Mouse (Mus musculus): ENCODE measurements at regions not wholly inside any gene's neighbourhood (a gene's known extent, or its start where the extent isn't known, plus 50 kb on each side); places are given as distances from the start of the nearest gene placed in this dataset.

DNA sequence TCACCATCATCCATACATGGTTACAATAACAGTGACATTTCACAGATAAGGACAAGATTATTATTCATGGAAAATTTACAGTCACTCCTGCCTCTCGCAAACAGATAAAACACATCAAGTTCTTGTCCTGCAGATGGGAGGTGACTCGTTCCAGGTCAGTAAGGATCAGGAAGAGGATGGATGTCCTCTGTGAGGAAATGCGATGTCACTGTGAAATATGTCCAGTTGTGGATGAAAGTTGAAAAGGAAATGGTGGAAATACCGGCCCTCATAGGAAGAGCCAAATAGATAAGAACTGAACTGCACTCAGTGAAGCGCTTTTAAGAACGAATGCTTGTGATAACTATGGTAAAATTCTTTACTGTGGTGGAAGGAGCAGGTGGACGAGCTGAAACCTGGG lies 255.8 kb downstream of the Gm11146 start:
- Histone ChIP-seq H3K9ac (replicated peaks) (no peak overlapping the region), H3K27ac (replicated peaks) (no peak overlapping the region), H3K4me1 (no peaks in the 10 kb centered on the region), H3K27me3 (no peaks in the 10 kb centered on the region), H3K4me3 (no peak overlapping the region), H3K9me3 (no peaks in the 10 kb centered on the region), H3K4me2 (replicated peaks) (no peak overlapping the region), H3K36me3 (no peaks in the 10 kb centered on the region)
- 89% methylated on average over 7 of the region's 7 CpGs for WGBS
- ATAC-seq (replicated peaks) = no peak

DNA sequence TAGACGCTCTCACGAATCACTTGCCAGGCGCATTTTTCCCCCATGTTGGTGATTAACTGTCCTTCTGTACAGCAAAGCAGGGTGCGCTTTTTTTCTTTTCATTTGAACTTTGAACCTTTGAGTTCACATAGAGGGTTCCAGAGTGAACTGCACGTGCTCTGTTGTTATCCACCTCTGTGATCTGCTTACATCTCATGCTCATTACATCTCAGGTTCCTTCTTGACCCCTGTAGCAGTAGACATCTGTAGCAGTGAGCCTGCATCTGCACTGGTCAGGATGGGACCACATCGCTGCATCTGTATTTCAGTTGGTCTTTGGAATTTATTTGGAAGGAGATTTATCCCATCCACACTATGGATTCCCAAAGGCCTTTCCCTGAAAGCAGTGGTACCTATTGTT lies 269.6 kb downstream of the Gm11146 start:
- 37% methylated on average over 6 of the region's 6 CpGs for WGBS
- no peaks in the 10 kb centered on the region for H3K36me3 ChIP-seq
- peak overlapping the region; percentile 24 for H3K9ac ChIP-seq (replicated peaks)
- ATAC-seq (replicated peaks) = 0 out of 2 replicates have a peak, but pooled peaks have one; percentile 26
- H3K4me2 ChIP-seq (replicated peaks) = peak overlapping the region; percentile 29
- H3K27ac ChIP-seq (replicated peaks) = peak overlapping the region; percentile 36; the same call in 1 of the 2 replicates
- no peaks in the 10 kb centered on the region for H3K27me3 ChIP-seq
- H3K9me3 ChIP-seq = no peaks in the 10 kb centered on the region
- H3K4me1 ChIP-seq = peaks cover 25% of the 10 kb centered on the region
- peak overlapping the region; percentile 14 for H3K4me3 ChIP-seq

DNA sequence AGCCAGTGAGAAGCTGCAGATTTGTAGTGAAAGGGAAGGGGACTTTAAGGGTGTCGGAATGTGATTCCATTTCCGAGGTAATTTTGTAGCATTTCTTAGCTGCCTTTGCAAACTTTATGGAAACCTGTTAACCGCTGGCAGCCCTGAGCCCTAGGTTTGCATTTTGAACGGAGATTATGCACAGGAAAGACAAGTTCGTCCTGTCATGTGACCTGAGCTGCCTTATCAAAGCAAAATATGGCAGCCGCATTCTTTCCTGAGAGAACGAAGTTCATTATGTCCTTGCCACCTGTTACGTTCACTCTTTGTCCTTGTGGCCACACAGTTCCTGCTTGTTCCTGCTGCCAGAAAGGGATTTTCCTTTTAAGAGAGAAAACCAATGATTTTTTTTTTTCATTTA lies 270.9 kb downstream of the Gm11146 start:
- peaks cover 25% of the 10 kb centered on the region for H3K4me1 ChIP-seq
- H3K9ac ChIP-seq (replicated peaks) = peak overlapping the region; percentile 7; the same call in 1 of the 2 replicates
- H3K27ac ChIP-seq (replicated peaks) = peak overlapping the region; percentile 81
- no peaks in the 10 kb centered on the region for H3K9me3 ChIP-seq
- peak overlapping the region; percentile 39 for H3K4me3 ChIP-seq
- H3K36me3 ChIP-seq = no peaks in the 10 kb centered on the region
- H3K4me2 ChIP-seq (replicated peaks) = peak overlapping the region; percentile 43
- WGBS = 3% methylated on average over 8 of the region's 8 CpGs
- 0 out of 2 replicates have a peak, but pooled peaks have one; percentile 33 for ATAC-seq (replicated peaks)
- no peaks in the 10 kb centered on the region for H3K27me3 ChIP-seq

DNA sequence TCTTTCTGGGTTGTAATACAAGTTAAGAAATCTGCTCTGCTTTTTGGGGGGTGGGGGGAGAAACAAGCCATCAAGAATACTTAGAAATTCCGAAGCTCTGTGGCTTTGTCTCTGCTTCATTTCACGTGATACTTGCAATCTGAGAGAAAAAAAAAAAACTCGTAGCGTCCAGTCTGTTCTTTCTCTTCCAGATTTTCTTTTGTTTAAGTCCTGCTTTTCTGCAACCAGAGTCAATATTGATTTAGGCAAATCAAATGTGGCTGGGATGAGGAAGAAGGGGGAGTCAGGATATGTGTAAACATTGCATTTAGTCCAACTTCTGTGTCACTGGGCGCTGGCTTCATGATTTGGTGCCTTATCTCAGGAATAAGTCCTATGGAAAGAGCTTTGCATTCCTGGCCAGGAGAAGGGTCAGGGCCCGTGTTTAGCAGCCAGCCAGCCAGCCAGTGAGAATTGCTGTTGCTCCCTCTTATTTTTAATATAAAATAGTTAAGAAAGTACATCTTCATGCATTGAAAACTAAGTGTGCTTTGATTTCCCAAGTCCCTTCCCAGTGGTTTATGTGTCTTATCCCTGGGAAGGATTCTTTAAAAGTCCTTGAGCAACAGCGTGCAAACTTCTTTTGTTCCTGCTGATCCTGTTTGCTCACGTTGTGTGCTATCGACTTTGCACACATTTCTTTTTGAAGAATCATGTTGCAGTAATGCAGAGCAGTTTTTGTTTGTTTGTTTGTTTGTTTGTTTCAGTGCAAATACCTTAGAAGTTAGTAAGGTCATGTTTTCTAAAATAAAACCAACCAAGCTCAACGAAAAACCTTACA lies 272.0 kb downstream of the Gm11146 start:
- Histone ChIP-seq H3K4me2 (replicated peaks) (peak overlapping the region; percentile 43), H3K36me3 (no peaks in the 10 kb centered on the region), H3K9ac (replicated peaks) (peak overlapping the region; percentile 42), H3K4me1 (peaks cover 25% of the 10 kb centered on the region), H3K27ac (replicated peaks) (peak overlapping the region; percentile 81), H3K9me3 (no peaks in the 10 kb centered on the region), H3K4me3 (peak overlapping the region; percentile 39), H3K27me3 (no peaks in the 10 kb centered on the region)
- 4% methylated on average over 10 of the region's 10 CpGs for WGBS
- no peak for ATAC-seq (replicated peaks)

DNA sequence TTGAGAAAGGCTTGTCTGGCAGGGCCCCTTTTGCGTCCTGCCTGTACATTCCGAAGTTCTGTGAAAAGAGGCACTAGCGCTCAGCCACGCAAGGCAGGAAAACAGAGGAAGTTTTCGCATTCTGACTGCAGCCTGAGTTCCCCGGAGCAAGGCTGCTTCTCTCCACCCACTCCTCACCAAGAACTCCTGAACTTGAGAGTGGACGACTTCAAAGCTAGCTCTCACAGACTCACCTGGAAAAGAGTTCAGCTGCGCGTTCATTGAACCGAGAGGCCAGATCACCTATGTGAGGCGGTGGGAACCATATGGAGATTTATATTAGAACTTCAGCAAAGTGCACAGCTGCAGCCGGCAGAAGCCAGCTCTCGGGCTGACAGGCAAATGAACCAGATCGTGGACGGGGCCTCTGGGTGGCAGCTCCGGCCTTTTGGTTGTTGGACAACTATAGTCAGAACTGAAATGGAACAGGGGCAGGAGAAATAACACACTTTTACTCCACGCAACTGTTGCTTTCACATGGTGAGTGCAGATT lies 272.7 kb downstream of the Gm11146 start:
- H3K9ac ChIP-seq (replicated peaks) = peak overlapping the region; percentile 42
- WGBS = 3% methylated on average over 17 of the region's 17 CpGs
- H3K4me2 ChIP-seq (replicated peaks) = peak overlapping the region; percentile 43
- peak overlapping the region; percentile 81 for H3K27ac ChIP-seq (replicated peaks)
- H3K27me3 ChIP-seq = no peaks in the 10 kb centered on the region
- H3K9me3 ChIP-seq = no peaks in the 10 kb centered on the region
- H3K4me1 ChIP-seq = peaks cover 25% of the 10 kb centered on the region
- ATAC-seq (replicated peaks) = peak; percentile 52
- peak overlapping the region; percentile 39 for H3K4me3 ChIP-seq
- no peaks in the 10 kb centered on the region for H3K36me3 ChIP-seq

DNA sequence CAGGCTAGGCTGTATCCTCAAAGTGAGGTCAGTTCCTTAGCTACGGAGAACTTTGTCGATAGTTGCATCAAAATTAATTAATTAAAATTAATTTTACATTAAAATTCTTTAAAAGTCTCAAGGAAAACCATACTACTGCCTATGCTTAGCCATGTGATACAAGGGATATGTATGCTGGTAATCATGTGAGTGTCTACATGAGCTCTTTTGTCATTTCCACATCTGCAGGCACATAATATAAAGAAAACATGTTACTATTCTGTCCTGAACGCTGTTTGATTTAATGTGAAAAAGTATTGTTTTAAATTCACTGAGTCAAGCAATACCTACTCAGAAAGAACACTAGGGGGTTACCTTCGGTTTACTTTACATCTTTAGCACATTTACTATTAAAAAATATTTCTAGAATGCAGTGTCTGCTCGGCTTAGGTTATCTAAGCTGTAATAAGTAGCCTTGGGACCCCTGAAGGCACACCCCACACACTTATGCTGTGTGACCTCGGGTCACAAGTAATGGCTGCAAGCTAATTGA lies 273.2 kb downstream of the Gm11146 start:
- no peaks in the 10 kb centered on the region for H3K36me3 ChIP-seq
- peak overlapping the region; percentile 43 for H3K4me2 ChIP-seq (replicated peaks)
- no peaks in the 10 kb centered on the region for H3K9me3 ChIP-seq
- H3K27me3 ChIP-seq = no peaks in the 10 kb centered on the region
- 18% methylated on average over 6 of the region's 6 CpGs for WGBS
- H3K27ac ChIP-seq (replicated peaks) = peak overlapping the region; percentile 81
- peaks cover 25% of the 10 kb centered on the region for H3K4me1 ChIP-seq
- peak; percentile 59 for ATAC-seq (replicated peaks)
- H3K4me3 ChIP-seq = peak overlapping the region; percentile 39
- peak overlapping the region; percentile 42 for H3K9ac ChIP-seq (replicated peaks)

DNA sequence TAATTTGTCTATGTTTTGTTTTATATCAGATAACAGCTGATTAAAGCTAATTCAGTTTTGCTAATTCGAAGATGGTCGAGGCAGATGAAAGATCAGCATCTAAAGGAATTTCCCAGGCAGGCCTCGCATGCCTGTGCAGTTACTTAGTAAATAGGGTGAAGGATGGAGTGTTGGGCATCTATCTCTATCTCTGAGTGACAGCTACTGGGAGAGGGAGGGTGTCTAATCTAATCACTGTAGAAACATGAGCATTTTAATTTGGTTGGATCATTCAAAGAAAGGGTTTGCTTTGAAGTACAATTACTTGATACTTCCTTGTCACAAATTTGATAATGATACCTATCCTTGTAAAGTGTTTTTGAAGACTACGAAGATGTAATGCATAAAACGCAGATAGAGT lies 273.8 kb downstream of the Gm11146 start:
- no peak for ATAC-seq (replicated peaks)
- Histone ChIP-seq H3K9ac (replicated peaks) (no peak overlapping the region), H3K4me2 (replicated peaks) (peak overlapping the region; percentile 5; the same call in 1 of the 2 replicates), H3K9me3 (no peaks in the 10 kb centered on the region), H3K36me3 (no peaks in the 10 kb centered on the region), H3K27ac (replicated peaks) (no peak overlapping the region), H3K27me3 (no peaks in the 10 kb centered on the region), H3K4me1 (peaks cover 25% of the 10 kb centered on the region), H3K4me3 (no peak overlapping the region)
- WGBS = 43% methylated on average over 5 of the region's 5 CpGs

DNA sequence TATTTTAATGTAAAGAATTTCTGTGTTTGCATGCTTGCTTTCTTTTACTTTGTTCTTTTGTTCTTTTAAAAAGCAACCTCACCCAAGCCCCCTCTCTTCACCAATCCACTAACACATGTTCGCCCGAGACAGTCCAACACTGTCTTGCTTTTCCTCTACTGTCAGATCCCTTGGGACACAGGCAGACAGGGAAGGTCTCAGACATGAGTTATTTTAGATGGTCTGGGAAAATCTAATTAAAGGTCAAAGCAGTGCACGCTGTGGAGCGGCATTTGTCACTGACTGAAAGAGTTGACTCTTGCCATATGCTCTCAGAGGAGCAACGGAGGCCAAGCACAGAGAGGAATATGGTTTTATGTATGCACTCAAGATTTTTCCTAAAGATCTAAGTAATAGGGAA lies 279.6 kb downstream of the Gm11146 start:
- Histone ChIP-seq H3K9ac (replicated peaks) (no peak overlapping the region), H3K36me3 (no peaks in the 10 kb centered on the region), H3K27me3 (no peaks in the 10 kb centered on the region), H3K4me1 (no peaks in the 10 kb centered on the region), H3K4me3 (no peak overlapping the region), H3K4me2 (replicated peaks) (no peak overlapping the region), H3K27ac (replicated peaks) (no peak overlapping the region), H3K9me3 (no peaks in the 10 kb centered on the region)
- 57% methylated on average over 5 of the region's 5 CpGs for WGBS
- no peak for ATAC-seq (replicated peaks)

DNA sequence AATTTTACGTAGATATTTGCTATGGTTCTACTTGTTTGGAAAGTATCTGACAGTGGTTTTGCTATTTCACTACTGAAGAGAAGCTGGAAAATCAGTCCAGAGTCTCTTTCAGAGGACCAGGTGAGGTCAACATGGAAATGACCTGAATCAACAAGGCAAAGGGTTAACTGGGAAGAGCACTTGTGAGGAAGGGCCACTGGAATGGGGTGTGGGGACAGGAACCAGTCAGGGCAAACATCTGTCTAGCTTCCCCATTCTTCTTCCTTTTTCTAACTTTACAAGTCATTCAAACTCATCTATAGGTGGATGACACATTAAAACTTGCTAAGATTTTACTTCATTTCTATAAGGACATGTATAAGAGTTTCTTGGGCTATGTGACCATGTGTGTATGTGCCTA lies 283.7 kb downstream of the Gm11146 start:
- no peak overlapping the region for H3K4me3 ChIP-seq
- no peak for ATAC-seq (replicated peaks)
- H3K4me1 ChIP-seq = 0 out of 2 replicates have a peak, but pooled peaks cover 6% of the 10 kb centered on the region
- 0 out of 2 replicates have a peak, but pooled peaks cover 2% of the 10 kb centered on the region for H3K36me3 ChIP-seq
- no peaks in the 10 kb centered on the region for H3K27me3 ChIP-seq
- no peaks in the 10 kb centered on the region for H3K9me3 ChIP-seq
- no peak overlapping the region for H3K9ac ChIP-seq (replicated peaks)
- H3K27ac ChIP-seq (replicated peaks) = no peak overlapping the region
- H3K4me2 ChIP-seq (replicated peaks) = no peak overlapping the region
- WGBS = 96% methylated on average over 1 of the region's 1 CpGs

DNA sequence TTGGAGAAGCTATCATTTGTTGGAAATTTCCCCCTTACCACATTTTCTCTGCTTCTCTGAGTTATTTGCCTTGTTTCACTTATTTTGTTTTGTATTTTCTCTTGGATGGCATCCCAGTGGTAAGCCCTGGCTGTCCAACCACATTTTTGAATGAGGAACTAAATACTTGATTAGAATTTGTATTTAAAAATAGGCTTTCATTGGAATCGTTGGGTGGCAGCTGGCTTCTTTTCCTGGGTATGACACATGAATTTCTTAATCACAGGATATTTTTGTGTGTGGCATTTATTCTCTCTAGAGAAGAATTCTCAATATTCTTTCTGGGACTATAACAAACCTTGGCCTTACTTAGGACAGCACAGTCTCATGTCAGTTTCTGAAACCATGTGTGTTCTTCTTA lies 286.5 kb downstream of the Gm11146 start:
- ATAC-seq (replicated peaks) = no peak
- 22% methylated on average over 1 of the region's 1 CpGs for WGBS
- Histone ChIP-seq H3K4me3 (no peak overlapping the region), H3K36me3 (peaks cover 6% of the 10 kb centered on the region; the same call in 1 of the 2 replicates), H3K27me3 (no peaks in the 10 kb centered on the region), H3K9me3 (no peaks in the 10 kb centered on the region), H3K27ac (replicated peaks) (peak overlapping the region; percentile 39; the same call in 1 of the 2 replicates), H3K4me1 (0 out of 2 replicates have a peak, but pooled peaks cover 6% of the 10 kb centered on the region), H3K9ac (replicated peaks) (no peak overlapping the region), H3K4me2 (replicated peaks) (no peak overlapping the region)

DNA sequence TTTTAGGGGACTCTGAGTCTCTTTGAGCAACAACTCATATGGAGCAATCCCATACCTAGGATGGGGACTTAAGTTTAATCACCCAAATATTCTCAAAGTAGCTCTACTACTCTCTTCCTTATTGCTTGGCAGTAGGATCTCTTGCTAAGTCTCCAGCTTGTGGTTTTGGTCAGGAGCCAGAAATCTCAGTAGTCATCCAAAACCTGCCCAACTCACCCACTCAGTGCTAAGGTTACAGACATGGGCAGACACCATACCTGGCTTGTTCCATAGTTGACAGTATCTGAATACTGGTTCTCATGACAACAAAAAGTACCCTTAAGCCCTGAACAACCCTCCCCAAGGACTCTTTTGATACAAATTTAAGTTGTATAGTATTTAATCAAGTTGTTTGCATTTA lies 288.7 kb downstream of the Gm11146 start:
- Histone ChIP-seq H3K27ac (replicated peaks) (no peak overlapping the region), H3K9ac (replicated peaks) (no peak overlapping the region), H3K9me3 (no peaks in the 10 kb centered on the region), H3K4me2 (replicated peaks) (no peak overlapping the region), H3K4me3 (no peak overlapping the region), H3K36me3 (peaks cover 6% of the 10 kb centered on the region; the same call in 1 of the 2 replicates), H3K27me3 (no peaks in the 10 kb centered on the region), H3K4me1 (0 out of 2 replicates have a peak, but pooled peaks cover 6% of the 10 kb centered on the region)
- ATAC-seq (replicated peaks) = no peak

Data from forebrain, embryonic 15.5 days (tissue).